Mouse (Mus musculus) sigmoid colon, adult 10 weeks (tissue): ENCODE results near the gene Coq9. TPM values are rescaled to one million over a fixed set of nuclear protein-coding genes. Genes with fewer than 3 reads are reported as not detected.

Source experiments
- polyA plus RNA-seq: library from polyadenylated mRNA; stranded (reverse); fragments of 350-450 nt; fragmentation: Illumina TruSeq; extraction: RNeasy Lipid Tissue Mini Kit (QIAGEN cat#74804); gene quantifications from one replicate; pipeline ENCODE4 v1.2.3, GENCODE M21; 2014; ENCODE audit warnings: low read depth, low replicate concordance

Coq9 gene
- 19.1 TPM for polyA plus RNA-seq

DNA sequence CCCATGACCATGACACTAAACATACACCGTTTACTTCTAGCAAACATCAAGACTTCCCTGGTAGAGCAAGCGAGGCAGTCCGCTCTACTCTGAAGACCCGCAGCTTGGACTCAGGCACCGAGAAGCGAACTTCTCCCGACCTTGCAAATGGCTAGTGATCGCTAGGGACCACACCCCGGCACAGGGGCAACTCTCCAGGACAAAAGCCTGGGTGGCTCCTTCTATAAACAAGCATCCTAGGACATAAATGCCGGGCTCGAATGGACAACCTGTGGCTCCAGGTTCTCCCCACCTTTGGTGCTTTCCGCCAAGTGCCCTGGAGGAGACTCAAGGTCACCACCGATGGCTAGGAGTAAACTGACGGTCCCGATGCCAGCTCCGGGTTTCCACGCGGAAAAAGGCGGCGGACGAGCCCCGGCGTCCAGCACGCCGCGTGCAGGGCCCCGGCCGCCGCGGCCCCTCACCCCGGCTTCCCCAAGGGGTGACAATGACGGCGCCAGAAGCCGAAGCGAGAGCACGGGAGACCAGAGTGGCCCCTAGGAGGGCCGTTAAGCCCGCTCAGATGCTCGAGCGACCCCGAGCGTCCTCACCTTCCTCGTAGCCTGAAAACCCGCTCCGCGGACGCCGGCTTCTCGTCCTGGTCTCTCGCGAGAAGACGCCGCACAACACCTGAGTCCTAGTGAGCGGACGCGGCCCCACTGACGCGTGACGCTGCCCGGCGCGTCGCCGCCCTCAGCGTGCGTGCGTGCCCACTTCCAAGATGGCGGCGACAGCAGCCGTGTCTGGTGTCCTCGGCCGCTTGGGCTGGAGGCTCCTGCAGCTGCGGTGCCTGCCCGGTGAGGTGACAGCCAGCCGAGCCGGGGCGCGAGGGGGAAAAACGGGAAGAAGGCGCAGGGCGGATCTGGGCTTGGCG is at the start of gene Coq9, which contains the start of gene Ciapin1:
Gene Coq9 (plus strand): TSS at position 660 of the 913 bp plus-strand sequence.
Gene Ciapin1 (minus strand): TSS at position 697 of the 913 bp plus-strand sequence.

DNA sequence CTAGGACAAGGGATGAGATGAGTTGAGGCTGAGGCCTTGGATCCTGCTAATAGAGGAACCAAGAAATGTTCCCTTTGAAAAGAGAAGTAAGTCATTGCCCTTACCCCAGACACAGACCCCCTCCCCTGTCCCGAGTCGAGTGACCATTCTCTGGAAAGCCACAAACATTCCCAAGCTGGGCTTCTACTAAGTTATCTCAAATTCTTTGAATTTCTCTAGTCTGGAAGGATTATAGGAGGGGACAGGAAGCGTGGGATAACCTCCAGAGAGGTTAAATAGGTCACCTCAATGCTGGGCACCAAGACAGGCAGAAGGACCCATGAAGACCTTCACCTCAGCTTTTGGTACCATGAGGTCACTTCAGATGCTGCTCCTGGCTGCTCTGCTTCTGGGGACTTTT is 28.0 kb upstream of the Coq9 start, which contains the start of gene Ccl17:
Gene Ccl17 (plus strand): TSS at position 301 of the 400 bp plus-strand sequence.

GRCm38 (mm10) chr8:94857346-94858173 is 19.4 kb downstream of the Coq9 start, which contains the start of gene Polr2c:
Gene Polr2c, plus strand, starts transcription at chr8:94857450.

DNA sequence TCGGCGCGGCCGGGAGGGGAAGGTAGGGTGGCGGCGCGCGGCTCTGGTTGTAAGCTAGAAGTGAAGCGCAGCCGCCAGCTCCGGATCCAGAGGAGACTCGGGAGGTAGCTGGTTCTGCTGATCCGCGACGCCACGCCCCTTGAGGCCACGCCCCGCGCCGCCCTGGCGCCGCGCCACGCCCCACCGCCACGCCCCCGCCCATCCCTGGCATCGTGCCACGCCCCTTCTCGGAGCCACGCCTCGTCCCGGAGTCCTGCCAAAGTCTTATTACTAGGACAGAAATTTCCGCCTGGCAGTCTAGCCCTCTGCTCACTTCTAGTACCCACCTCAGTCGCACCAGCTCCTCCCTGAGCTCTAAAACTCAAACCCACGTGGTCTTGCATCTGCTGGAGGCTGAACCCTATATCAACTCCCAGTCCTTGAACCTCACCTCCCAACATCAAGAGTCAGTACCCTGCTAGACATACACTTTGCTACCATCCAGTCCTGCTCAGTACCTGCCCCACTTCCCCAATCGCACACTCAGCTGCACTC is 38.1 kb downstream of the Coq9 start, which contains the start of gene Dok4:
Gene Dok4 (minus strand): TSS at position 134 of the 534 bp plus-strand sequence.

Other genes starting within 250 kb of the Coq9 start
- 53.1 TPM for gene Rspry1, start 236.4 kb upstream of the Coq9 start, polyA plus RNA-seq
- 65.7 TPM for gene Fam192a, start 236.3 kb upstream of the Coq9 start, polyA plus RNA-seq
- 245 TPM for gene Arl2bp, start 171.7 kb upstream of the Coq9 start, polyA plus RNA-seq
- 18.7 TPM for gene Pllp, start 142.0 kb upstream of the Coq9 start, polyA plus RNA-seq
- 2.3 TPM for gene Ccl22, start 92.7 kb upstream of the Coq9 start, polyA plus RNA-seq
- gene Cx3cl1, start 66.3 kb upstream of the Coq9 start, polyA plus RNA-seq = 5.1 TPM
- gene Ccl17, start 27.9 kb upstream of the Coq9 start, polyA plus RNA-seq = not detected
- gene Ciapin1, start within 50 bp of the Coq9 start, polyA plus RNA-seq = 6.3 TPM
- 4.5 TPM for gene Polr2c, start 19.1 kb downstream of the Coq9 start, polyA plus RNA-seq
- gene Dok4, start 38.0 kb downstream of the Coq9 start, polyA plus RNA-seq = 13.7 TPM
- gene Ccdc102a, start 79.8 kb downstream of the Coq9 start, polyA plus RNA-seq = not detected
- 0.19 TPM for gene Adgrg5, start 85.4 kb downstream of the Coq9 start, polyA plus RNA-seq
- gene Adgrg1, start 136.4 kb downstream of the Coq9 start, polyA plus RNA-seq = 2.4 TPM
- 1.2 TPM for gene Adgrg3, start 179.4 kb downstream of the Coq9 start, polyA plus RNA-seq
- not detected for gene Drc7, start 216.8 kb downstream of the Coq9 start, polyA plus RNA-seq
- 0.22 TPM for gene Katnb1, start 242.9 kb downstream of the Coq9 start, polyA plus RNA-seq